22 mouse cellular contexts compared by ENCODE assay signal in genomic region chr6:93923351-93923750, GRCm38 (mm10).
DNase-seq lines count a peak whose midpoint lies in the region; ATAC-seq and TF ChIP-seq lines count a peak whose summit lies in the region.
"Had no signal": no experiment of that assay in that cellular context is flagged by ENCODE, and none has a peak within 500 bp of the region (broad histone marks: within the 10 kb centered on the region; RNA-seq: fewer than 3 reads in every experiment).

No protein-coding gene starts in this region.

- no peaks in the 10 kb centered on the region for H3K9me3 ChIP-seq in hindbrain, embryonic 12.5 days (replicated peaks)
- H3K9me3 ChIP-seq in hindbrain, embryonic 16.5 days (ENCODE audit: control insufficient read depth, low read length): no peaks in the 10 kb centered on the region
- no peaks in the 10 kb centered on the region for H3K9me3 ChIP-seq in ES-E14 (ENCODE audit: control insufficient read depth, insufficient read depth, low read depth, low read length)
- H3K9me3 ChIP-seq in stomach, postnatal 0 days (ENCODE audit: control insufficient read depth, low read length): no peaks in the 10 kb centered on the region

- WGBS in hindbrain, embryonic 12.5 days: 38% methylated on average over 5 of the region's 5 CpGs
- 55% methylated on average over 5 of the region's 5 CpGs for WGBS in hindbrain, embryonic 16.5 days
- WGBS in stomach, postnatal 0 days: 74% methylated on average over 5 of the region's 5 CpGs

- TF ChIP-seq CTCF in embryonic fibroblast, embryonic 13.5 days (IDR thresholded peaks at IDR 0.05; ENCODE audit: borderline replicate concordance, insufficient read depth, low read length): no peak
- no peak for TF ChIP-seq CTCF in stomach, postnatal 0 days (IDR thresholded peaks at IDR 0.05; ENCODE audit: low read depth)

- no peaks in the 10 kb centered on the region for H3K36me3 ChIP-seq in hindbrain, embryonic 12.5 days
- H3K36me3 ChIP-seq in hindbrain, embryonic 16.5 days (ENCODE audit: control insufficient read depth, insufficient read depth, low read length): no peaks in the 10 kb centered on the region
- H3K36me3 ChIP-seq in ES-E14 (ENCODE audit: control insufficient read depth, insufficient read depth, low read length, poor library complexity, severe bottlenecking): no peaks in the 10 kb centered on the region
- H3K36me3 ChIP-seq in stomach, postnatal 0 days (ENCODE audit: control insufficient read depth, insufficient read depth, low read length): no peaks in the 10 kb centered on the region

- no peak overlapping the region for H3K9ac ChIP-seq in hindbrain, embryonic 12.5 days
- H3K9ac ChIP-seq in hindbrain, embryonic 16.5 days (ENCODE audit: low read depth, low read length): no peak overlapping the region
- H3K9ac ChIP-seq in ES-E14 (ENCODE audit: insufficient read depth, low read depth, low read length, poor library complexity, severe bottlenecking): no peak overlapping the region
- H3K9ac ChIP-seq in stomach, postnatal 0 days (ENCODE audit: low read length): no peak overlapping the region
- H3K9ac ChIP-seq: liver, embryonic 14.5 days; lung, embryonic 14.5 days had no signal

- no peak overlapping the region for H3K4me2 ChIP-seq in hindbrain, embryonic 12.5 days (replicated peaks)
- no peak overlapping the region for H3K4me2 ChIP-seq in hindbrain, embryonic 16.5 days (ENCODE audit: low read length)
- no peak overlapping the region for H3K4me2 ChIP-seq in stomach, postnatal 0 days (replicated peaks; ENCODE audit: low read depth)
- H3K4me2 ChIP-seq: lung, embryonic 14.5 days had no signal

- in situ Hi-C loops in ES-E14 (cut with MboI; ENCODE audit: low sequenced_read_pairs in 2 of 2, unreplicated experiment in 2 of 2): no loop called here

- H3K27me3 ChIP-seq in hindbrain, embryonic 12.5 days: no peaks in the 10 kb centered on the region
- H3K27me3 ChIP-seq in hindbrain, embryonic 16.5 days (replicated peaks; ENCODE audit: control insufficient read depth, insufficient read depth, low read length): no peaks in the 10 kb centered on the region
- H3K27me3 ChIP-seq in stomach, postnatal 0 days (ENCODE audit: control insufficient read depth, insufficient read depth, low read length): no peaks in the 10 kb centered on the region

- peak; percentile 29; the same call in 1 of the 2 replicates for ATAC-seq in hindbrain, embryonic 12.5 days (ENCODE audit: low FRiP score)
- ATAC-seq in hindbrain, embryonic 16.5 days: no peak
- no peak for ATAC-seq in stomach, postnatal 0 days (ENCODE audit: low FRiP score, low TSS enrichment)

- no peak for TF ChIP-seq POLR2A in embryonic fibroblast, embryonic 13.5 days (IDR thresholded peaks at IDR 0.05; ENCODE audit: low read depth, low read length)

- DNase-seq in ES-CJ7 (ENCODE audit: low read depth, low spot score) (peak; percentile 41), ES-E14 (ENCODE audit: low read depth, low spot score) (peak; percentile 24)
- no peak for DNase-seq in stomach, postnatal 0 days (ENCODE audit: low spot score)
- no peak for DNase-seq in spleen, postnatal 36 days (ENCODE audit: low spot score in 2 of 2)
- DNase-seq: adrenal gland, adult 2 months; cerebellum, adult 11-12 months; cerebellum, postnatal 14 days; embryo, embryonic 11 days; gastrocnemius, postnatal 36 days; heart, adult 2 months; heart, postnatal 36 days; kidney, adult 18-20 months; layer of hippocampus, adult 9-11 months; lung, embryonic 14.5 days; right cerebral cortex, postnatal 25 days; spleen, adult 18-20 months; thymus, postnatal 14 days had no signal

- no peak overlapping the region for H3K4me3 ChIP-seq in hindbrain, embryonic 12.5 days
- H3K4me3 ChIP-seq in hindbrain, embryonic 16.5 days (ENCODE audit: low read length): no peak overlapping the region
- H3K4me3 ChIP-seq in ES-E14 (ENCODE audit: insufficient read depth in 1 of 2, low read depth in 1 of 2, low read length in 2 of 2, poor library complexity in 1 of 2, severe bottlenecking in 1 of 2): no peak overlapping the region
- H3K4me3 ChIP-seq in embryonic fibroblast, embryonic 13.5 days (ENCODE audit: insufficient read depth, low read length): no peak overlapping the region
- no peak overlapping the region for H3K4me3 ChIP-seq in stomach, postnatal 0 days (ENCODE audit: low read depth, low read length)
- H3K4me3 ChIP-seq: heart, adult 2 months had no signal

- peaks cover 7% of the 10 kb centered on the region; the same call in 1 of the 2 replicates for H3K4me1 ChIP-seq in hindbrain, embryonic 12.5 days
- no peaks in the 10 kb centered on the region for H3K4me1 ChIP-seq in hindbrain, embryonic 16.5 days (ENCODE audit: control insufficient read depth, insufficient read depth, low read depth, low read length)
- peaks cover 0 to 8% of the 10 kb centered on the region in 2 experiments; a peak in 2 of 4 replicates for H3K4me1 ChIP-seq in ES-E14 (ENCODE audit: control insufficient read depth in 2 of 2, insufficient read depth in 2 of 2, low read length in 2 of 2, poor library complexity in 1 of 2)
- peaks cover 11% of the 10 kb centered on the region; the same call in 1 of the 2 replicates for H3K4me1 ChIP-seq in embryonic fibroblast, embryonic 13.5 days (ENCODE audit: control insufficient read depth, insufficient read depth, low read length)
- H3K4me1 ChIP-seq in stomach, postnatal 0 days (replicated peaks; ENCODE audit: control insufficient read depth, insufficient read depth): no peaks in the 10 kb centered on the region

- TF ChIP-seq EP300 in stomach, postnatal 0 days (optimal IDR thresholded peaks at IDR 0.05): no peak

- H3K27ac ChIP-seq in hindbrain, embryonic 12.5 days: peak overlapping the region; percentile 5; the same call in 1 of the 2 replicates
- no peak overlapping the region for H3K27ac ChIP-seq in hindbrain, embryonic 16.5 days (ENCODE audit: low read depth, low read length)
- no peak overlapping the region for H3K27ac ChIP-seq in ES-E14 (ENCODE audit: insufficient read depth, low read depth, low read length, poor library complexity, severe bottlenecking)
- H3K27ac ChIP-seq in embryonic fibroblast, embryonic 13.5 days (ENCODE audit: insufficient read depth, low read length): peak overlapping the region; percentile 66
- H3K27ac ChIP-seq in stomach, postnatal 0 days (replicated peaks): no peak overlapping the region
- H3K27ac ChIP-seq: heart, adult 2 months; kidney, postnatal 0 days; liver, embryonic 14.5 days had no signal

TF ChIP-seq in ES-E14, 5 proteins besides CTCF, POLR2A, EP300 and RAD21:
- TF ChIP-seq MAFK (IDR thresholded peaks at IDR 0.05; ENCODE audit: insufficient read depth, low read depth, low read length) (no peak), ZNF384 (IDR thresholded peaks at IDR 0.05; ENCODE audit: low read depth, low read length) (no peak), ZC3H11A (IDR thresholded peaks at IDR 0.05; ENCODE audit: borderline replicate concordance, low read depth, low read length) (no peak), CHD2 (IDR thresholded peaks at IDR 0.05; ENCODE audit: low read depth, low read length) (no peak)

Comparison
In these comparisons a context has a peak if more than half of its experiments do, and no peak if none do; other contexts are left out.
1. H3K27ac ChIP-seq: peak in hindbrain, embryonic 12.5 days (single experiment) and embryonic fibroblast, embryonic 13.5 days (single experiment); none in hindbrain, embryonic 16.5 days (single experiment), ES-E14 (single experiment) and stomach, postnatal 0 days (single experiment).
2. DNase-seq: peak in ES-CJ7 (single experiment) and ES-E14 (single experiment); none in stomach, postnatal 0 days (single experiment) and spleen, postnatal 36 days (0 of 2).